In the genomic region with DNA sequence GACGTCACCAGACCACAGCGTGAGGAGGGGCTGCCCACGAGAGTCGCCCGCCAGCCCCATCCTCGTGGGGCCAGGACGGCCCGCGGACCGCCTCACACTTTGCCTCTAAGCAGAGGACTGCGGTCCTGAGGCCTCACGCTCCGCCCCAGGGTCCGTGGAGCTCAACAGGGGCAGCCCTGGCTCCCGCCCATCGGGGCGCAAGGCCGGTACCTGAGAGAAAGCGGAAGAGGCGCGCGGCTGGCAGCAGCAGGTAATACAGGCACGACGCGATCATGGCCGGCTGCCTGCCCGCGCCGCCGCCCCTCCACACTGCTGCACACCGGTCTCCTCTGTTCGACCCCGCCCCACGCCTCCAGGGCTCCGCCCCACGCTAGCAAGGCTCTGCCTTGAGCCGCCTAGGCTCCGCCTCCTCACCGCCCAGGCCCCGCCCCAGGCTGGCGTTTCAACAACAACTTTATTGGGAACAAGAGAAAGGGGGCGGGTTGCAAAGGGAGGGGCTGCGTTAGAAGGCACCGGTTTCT, we compare ENCODE assay signal across 8 mouse cellular contexts. TPM values are rescaled to one million over a fixed set of nuclear protein-coding genes. Genes with fewer than 3 reads are reported as not detected.
A peak's percentile ranks its signal among the peaks of the same experiment; 100 is the strongest.
DNase-seq lines count a peak whose midpoint lies in the region; ATAC-seq lines count a peak whose summit lies in the region.

Gene Angel1 (minus strand): TSS at position 341 of the 521 bp plus-strand sequence.

- no peaks in the 10 kb centered on the region for H3K36me3 ChIP-seq in hindbrain, embryonic 15.5 days

- H3K9me3 ChIP-seq in hindbrain, embryonic 15.5 days, result no peaks in the 10 kb centered on the region

- peak; percentile 99 for ATAC-seq in hindbrain, embryonic 15.5 days (ENCODE audit: low FRiP score, low read depth)

- H3K27ac ChIP-seq in hindbrain, embryonic 15.5 days (replicated peaks), result peak within 1 kb of the TSS; percentile 80

- DNase-seq in T-cell, adult 2 months (ENCODE audit: low spot score), result peak; percentile 99
- peak; percentile 94 to 99 for DNase-seq in cerebellum, postnatal 36 days
- peak; percentile 91 to 94 for DNase-seq in frontal cortex, postnatal 36 days (ENCODE audit: low spot score in 2 of 2)
- DNase-seq in left cerebral cortex, adult 11 months (ENCODE audit: low spot score), result peak; percentile 91
- peak; percentile 97 to 98 for DNase-seq in lung, postnatal 4 days
- peak; percentile 94 for DNase-seq in retina, postnatal 7 days (ENCODE audit: low read depth, low spot score)
- peak; percentile 85 for DNase-seq in urinary bladder, adult 2 months (ENCODE audit: low spot score)

- peak within 1 kb of the TSS; percentile 58 for H3K9ac ChIP-seq in hindbrain, embryonic 15.5 days

- peaks cover 18% of the 10 kb centered on the region for H3K4me1 ChIP-seq in hindbrain, embryonic 15.5 days (replicated peaks)

- under 1% methylated on average over 44 of the region's 44 CpGs for WGBS in hindbrain, embryonic 15.5 days

- H3K27me3 ChIP-seq in hindbrain, embryonic 15.5 days, result no peaks in the 10 kb centered on the region

- H3K4me3 ChIP-seq in hindbrain, embryonic 15.5 days, result peak within 1 kb of the TSS; percentile 76

- peak within 1 kb of the TSS; percentile 93 for H3K4me2 ChIP-seq in hindbrain, embryonic 15.5 days

RNA-seq across cellular contexts. Expression of gene Angel1, which starts in this region (rescaled TPM):
- 11.4 and 12.0 TPM in 2 replicates for polyA plus RNA-seq in hindbrain, embryonic 15.5 days (2015; fragmentation: Nextera tagmentation; extraction: Ambion mirVana)
- 6.7 and 6.9 TPM in 2 replicates for polyA plus RNA-seq in urinary bladder, adult 2 months (2012; rRNA removed)

Comparison
In these comparisons a context has a peak if more than half of its experiments do, and no peak if none do; other contexts are left out.
1. Peak in every context shown above with its lines: DNase-seq, ATAC-seq, H3K4me3 ChIP-seq and H3K27ac ChIP-seq.